Mouse (Mus musculus) neural tube, embryonic 11.5 days (tissue): ENCODE measurements around the gene Ocel1. TPM values are rescaled to one million over a fixed set of nuclear protein-coding genes. Genes with fewer than 3 reads are reported as not detected.

Experiments used
- polyA plus RNA-seq: library from polyadenylated mRNA; unstranded; fragments of >200 nt; fragmentation: Nextera tagmentation; extraction: Ambion mirVana; gene quantifications from 2 replicates; pipeline ENCODE4 v1.2.1, GENCODE M21; 2014

Gene Ocel1
- polyA plus RNA-seq, 1 experiment from 2014 or later = 3.8 TPM

Other genes starting within 250 kb of the Ocel1 start
- 21.4 and 21.9 TPM in 2 replicates for gene Myo9b, start 98.6 kb upstream of the Ocel1 start, polyA plus RNA-seq
- gene Haus8, start 98.4 kb upstream of the Ocel1 start, polyA plus RNA-seq = 63.6 and 67.6 TPM in 2 replicates
- gene Use1, start 4.5 kb upstream of the Ocel1 start, polyA plus RNA-seq = 78.9 and 81.5 TPM in 2 replicates
- 83.4 and 84.0 TPM in 2 replicates for gene Nr2f6, start 10.7 kb downstream of the Ocel1 start, polyA plus RNA-seq
- 3.9 and 4.5 TPM in 2 replicates for gene Ushbp1, start 24.5 kb downstream of the Ocel1 start, polyA plus RNA-seq
- 106 and 109 TPM in 2 replicates for gene Babam1, start 25.6 kb downstream of the Ocel1 start, polyA plus RNA-seq
- gene Ankle1, start 34.7 kb downstream of the Ocel1 start, polyA plus RNA-seq = 18.1 and 18.4 TPM in 2 replicates
- gene Abhd8, start 92.4 kb downstream of the Ocel1 start, polyA plus RNA-seq = 60.7 and 63.4 TPM in 2 replicates
- 196 and 205 TPM in 2 replicates for gene Mrpl34, start 93.7 kb downstream of the Ocel1 start, polyA plus RNA-seq
- 162 and 170 TPM in 2 replicates for gene Dda1, start 97.9 kb downstream of the Ocel1 start, polyA plus RNA-seq
- 5.6 and 6.3 TPM in 2 replicates for gene Ano8, start 114.7 kb downstream of the Ocel1 start, polyA plus RNA-seq
- 6.0 and 8.4 TPM in 2 replicates for gene Gtpbp3, start 116.8 kb downstream of the Ocel1 start, polyA plus RNA-seq
- 49.5 and 53.0 TPM in 2 replicates for gene Plvap, start 140.5 kb downstream of the Ocel1 start, polyA plus RNA-seq
- 0.16 TPM in 1 of 2 replicates, not detected in the other for gene Ccdc194, start 154.4 kb downstream of the Ocel1 start, polyA plus RNA-seq
- gene Bst2, start 166.2 kb downstream of the Ocel1 start, polyA plus RNA-seq = 3.7 and 4.9 TPM in 2 replicates
- 64.7 and 69.8 TPM in 2 replicates for gene Mvb12a, start 171.6 kb downstream of the Ocel1 start, polyA plus RNA-seq
- gene Tmem221, start 187.6 kb downstream of the Ocel1 start, polyA plus RNA-seq = 0.24 TPM in 1 of 2 replicates, not detected in the other
- gene Nxnl1, start 195.3 kb downstream of the Ocel1 start, polyA plus RNA-seq = not detected in 2 replicates
- gene Slc27a1, start 197.6 kb downstream of the Ocel1 start, polyA plus RNA-seq = 10.5 and 12.7 TPM in 2 replicates
- 212 and 216 TPM in 2 replicates for gene Pgls, start 220.9 kb downstream of the Ocel1 start, polyA plus RNA-seq
- 3.6 and 4.2 TPM in 2 replicates for gene Fam129c, start 226.3 kb downstream of the Ocel1 start, polyA plus RNA-seq
- gene Colgalt1, start 239.7 kb downstream of the Ocel1 start, polyA plus RNA-seq = 54.5 and 57.4 TPM in 2 replicates